ENCODE assay signal across 8 mouse cellular contexts in the genomic region with DNA sequence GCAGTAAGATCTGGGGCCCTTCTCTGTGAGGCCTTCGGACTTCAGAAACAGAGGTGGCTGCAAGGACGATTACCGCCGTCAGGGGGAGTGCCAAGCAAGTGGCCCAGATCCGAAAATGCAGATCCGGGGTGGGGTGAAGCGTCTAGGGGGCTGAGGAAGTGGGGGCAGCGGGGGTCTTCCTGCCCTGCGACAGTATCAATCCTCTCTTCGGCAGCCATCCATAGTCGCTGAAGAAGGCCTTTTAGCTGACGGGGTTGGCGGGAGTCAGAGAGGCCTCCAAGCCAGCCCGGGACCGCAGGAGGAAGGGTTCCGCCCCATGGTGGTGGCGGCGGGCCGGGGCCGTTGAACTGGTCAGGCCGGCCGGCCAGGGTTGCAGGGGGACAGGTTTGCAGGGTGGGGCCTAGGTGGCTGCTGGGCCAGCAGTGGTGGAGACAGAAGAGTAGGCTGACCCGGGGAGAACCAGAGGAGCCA. TPM values are rescaled to one million over a fixed set of nuclear protein-coding genes. Genes with fewer than 3 reads are reported as not detected.
DNase-seq lines count a peak whose midpoint lies in the region; ATAC-seq and TF ChIP-seq lines count a peak whose summit lies in the region.

No protein-coding gene starts in this region.

- TF ChIP-seq CTCF in small intestine, adult 2 months (IDR thresholded peaks at IDR 0.05; ENCODE audit: extremely low read depth, insufficient read length, insufficient replicate concordance, low read depth, low read length): peak; percentile 70; the same call in 1 of the 2 replicates

- peak overlapping the region; percentile 54 for H3K4me3 ChIP-seq in forebrain, embryonic 10.5 days
- peak overlapping the region; percentile 72 for H3K4me3 ChIP-seq in small intestine, adult 2 months (ENCODE audit: low read depth, low read length)

- no peaks in the 10 kb centered on the region for H3K36me3 ChIP-seq in forebrain, embryonic 10.5 days (replicated peaks)
- H3K36me3 ChIP-seq in small intestine, adult 2 months (ENCODE audit: control insufficient read depth, insufficient read depth, low read length): no peaks in the 10 kb centered on the region

- H3K9me3 ChIP-seq in forebrain, embryonic 10.5 days: no peaks in the 10 kb centered on the region

- peak overlapping the region; percentile 78 for H3K27ac ChIP-seq in forebrain, embryonic 10.5 days
- H3K27ac ChIP-seq in small intestine, adult 2 months (ENCODE audit: insufficient read depth, low read depth, low read length): peak overlapping the region; percentile 45; the same call in 1 of the 2 replicates

- TF ChIP-seq POLR2A in small intestine, adult 2 months (IDR thresholded peaks at IDR 0.05; ENCODE audit: low read depth, low read length): no peak

- WGBS in forebrain, embryonic 10.5 days: 19% methylated on average over 23 of the region's 23 CpGs
- WGBS in small intestine, adult 2 months: 11% methylated on average over 23 of the region's 23 CpGs

- intact Hi-C loops in heart, postnatal 14 days (cut with DNase I): loop anchor here (10.0 kb wide), 2 partner anchors 170 to 350 kb away; no protein-coding TSS in a partner anchor

- peak; percentile 50 for DNase-seq in ES-CJ7 (ENCODE audit: low read depth, low spot score)
- DNase-seq in adrenal gland, postnatal 25 days: peak; percentile 70
- DNase-seq in forebrain, embryonic 10.5 days (ENCODE audit: extremely low spot score, low spot score): peak; percentile 57
- peak; percentile 69 to 73 for DNase-seq in heart, postnatal 14 days
- DNase-seq in kidney, postnatal 4 days: peak; percentile 82 to 84
- DNase-seq in yolk sac, embryonic 10.5 days (ENCODE audit: low spot score): peak; percentile 53

- H3K4me1 ChIP-seq in forebrain, embryonic 10.5 days: peaks cover 14% of the 10 kb centered on the region
- H3K4me1 ChIP-seq in small intestine, adult 2 months (ENCODE audit: control insufficient read depth, insufficient read depth, insufficient read length, low read length): peaks cover 3% of the 10 kb centered on the region

- peak; percentile 64 for ATAC-seq in megakaryocyte-erythroid progenitor cell, adult 5-6 weeks (replicated peaks; ENCODE audit: low FRiP score, low TSS enrichment, poor library complexity, severe bottlenecking)

- H3K27me3 ChIP-seq in forebrain, embryonic 10.5 days (ENCODE audit: poor library complexity, severe bottlenecking): peaks cover 66% of the 10 kb centered on the region
- no peaks in the 10 kb centered on the region for H3K27me3 ChIP-seq in small intestine, adult 2 months (ENCODE audit: control insufficient read depth, insufficient read depth, low read length)

RNA-seq across cellular contexts. Expression of a gene that starts 6.9 kb away (rescaled TPM):
- total RNA-seq in adrenal gland, postnatal 25 days (2021): 28.6 and 34.8 TPM in 2 replicates
- 15.6 and 16.8 TPM in 2 replicates for polyA plus RNA-seq in forebrain, embryonic 10.5 days (2016; fragmentation: Nextera tagmentation; extraction: Ambion mirVana)
- 1 to 10 TPM; 3.1 to 4.8 TPM for total RNA-seq in heart, postnatal 14 days (2021)
- 11.7 and 13.5 TPM in 2 replicates for total RNA-seq in megakaryocyte-erythroid progenitor cell, adult 5-6 weeks (2014; fragmentation: Nextera tagmentation)
- total RNA-seq in megakaryocyte-erythroid progenitor cell, adult 5-6 weeks (2017): 11.4 and 12.0 TPM in 2 replicates
- 10.7 and 28.8 TPM in 2 replicates for polyA plus RNA-seq in small intestine, adult 2 months (2012; rRNA removed)

RNA-seq across cellular contexts. Expression of a gene that starts 44.7 kb away (rescaled TPM):
- 0.58 TPM in 1 of 2 replicates, not detected in the other for total RNA-seq in adrenal gland, postnatal 25 days (2021)
- 3.6 and 3.8 TPM in 2 replicates for polyA plus RNA-seq in forebrain, embryonic 10.5 days (2016; fragmentation: Nextera tagmentation; extraction: Ambion mirVana)
- under 1 TPM; 0.46 to 0.81 TPM for total RNA-seq in heart, postnatal 14 days (2021)
- not detected in 2 replicates for total RNA-seq in megakaryocyte-erythroid progenitor cell, adult 5-6 weeks (2014; fragmentation: Nextera tagmentation)
- 1.0 TPM in 1 of 2 replicates, not detected in the other for total RNA-seq in megakaryocyte-erythroid progenitor cell, adult 5-6 weeks (2017)
- polyA plus RNA-seq in small intestine, adult 2 months (2012; rRNA removed): 21.2 and 61.2 TPM in 2 replicates

Comparison
In these comparisons a context has a peak if more than half of its experiments do, and no peak if none do; other contexts are left out.
1. Peak in every context shown above with its lines: DNase-seq, ATAC-seq, H3K4me3 ChIP-seq and H3K27ac ChIP-seq.